Mouse (Mus musculus) monocyte, adult 2 months (primary cell): ENCODE measurements around the gene Mal.
"Not testable (repeated sequence)": the region's sequence is repeated elsewhere in the genome, so short reads cannot be mapped to it uniquely, and the experiment has no call there.

ENCODE experiments used
- DNase-seq, 2 experiments: peaks; one replicate each; pipeline ENCODE4 v3.0.0; 2022; ENCODE audit warnings: low spot score in 2 of 2, low read depth in 1 of 2

Mal gene

DNA sequence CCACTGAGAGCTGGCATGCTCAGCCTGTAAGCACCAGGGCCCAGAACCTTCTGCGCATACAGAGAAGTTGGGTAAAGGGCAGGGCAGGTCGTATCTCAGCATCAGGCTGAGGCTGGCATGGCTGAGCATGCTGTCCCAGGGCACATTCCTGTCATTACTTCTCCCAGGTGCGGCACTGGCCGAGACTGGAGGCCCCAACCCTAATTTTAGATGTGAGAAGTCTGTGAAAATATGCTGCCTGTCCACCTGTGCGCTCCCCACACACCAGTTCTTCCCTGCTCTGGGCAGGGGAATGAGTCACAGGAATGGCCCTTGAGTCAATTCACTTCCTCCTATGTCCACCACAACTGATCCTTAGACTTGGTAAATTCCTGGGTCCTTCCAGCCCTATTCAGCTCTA lies 30.8 kb downstream of the Mal start:
- DNase-seq, result no peak

DNA sequence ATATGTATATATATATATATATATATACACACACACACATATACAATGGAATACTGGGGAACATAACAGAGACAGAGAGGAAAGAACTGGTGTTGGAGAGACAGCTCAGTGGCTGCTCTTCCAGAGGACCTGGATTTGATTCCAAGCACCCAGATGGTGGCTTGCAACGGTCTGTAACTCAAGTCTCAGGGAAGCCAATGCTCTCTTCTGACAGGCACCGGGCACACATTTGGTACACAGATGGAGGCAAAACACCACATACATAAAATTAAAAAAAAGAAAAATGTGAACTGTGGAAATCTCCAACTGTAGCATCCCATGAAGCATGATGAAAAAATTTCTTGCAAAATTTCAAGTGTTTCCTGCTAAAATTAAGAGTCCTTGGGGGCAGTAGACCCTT lies 31.7 kb downstream of the Mal start:
- no peak for DNase-seq

DNA sequence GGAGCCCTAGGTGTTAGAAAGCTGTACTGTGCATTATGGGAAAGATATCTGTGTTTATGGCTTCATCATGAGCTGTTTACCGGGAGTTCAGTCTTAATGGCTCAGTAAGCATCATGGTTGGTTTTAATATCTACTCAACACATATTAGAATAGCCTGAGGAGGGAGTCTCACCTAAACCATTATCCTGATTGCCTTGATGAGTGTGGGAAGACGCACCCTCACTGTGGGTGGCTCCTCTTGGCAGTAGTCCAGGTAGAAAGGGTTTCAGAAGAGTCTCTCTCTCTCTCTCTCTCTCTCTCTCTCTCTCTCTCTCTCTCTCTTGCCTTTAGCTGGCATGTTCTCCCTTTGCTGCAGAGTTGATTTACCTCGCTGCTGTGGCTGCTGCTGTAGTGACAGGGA lies 34.4 kb downstream of the Mal start:
- no peak for DNase-seq

DNA sequence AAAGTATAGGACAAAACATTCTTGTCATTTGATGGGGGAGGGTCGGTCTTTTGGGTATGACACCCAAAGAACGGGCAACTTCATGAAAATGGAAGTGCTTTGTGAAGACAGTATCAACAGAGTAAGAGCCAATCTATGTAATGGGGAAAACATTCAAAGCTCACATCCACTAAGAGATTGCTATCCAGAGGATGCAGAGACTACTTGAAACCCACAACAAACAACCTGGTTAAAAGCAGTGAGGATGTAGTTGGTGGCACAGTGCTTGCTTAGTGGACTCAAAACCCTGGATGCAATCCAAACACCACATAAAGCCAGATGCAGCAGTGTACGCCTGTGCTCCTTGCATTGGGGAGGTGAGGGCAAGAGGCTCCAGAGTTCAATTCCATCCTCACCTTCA lies 37.2 kb downstream of the Mal start:
- DNase-seq, result no peak

DNA sequence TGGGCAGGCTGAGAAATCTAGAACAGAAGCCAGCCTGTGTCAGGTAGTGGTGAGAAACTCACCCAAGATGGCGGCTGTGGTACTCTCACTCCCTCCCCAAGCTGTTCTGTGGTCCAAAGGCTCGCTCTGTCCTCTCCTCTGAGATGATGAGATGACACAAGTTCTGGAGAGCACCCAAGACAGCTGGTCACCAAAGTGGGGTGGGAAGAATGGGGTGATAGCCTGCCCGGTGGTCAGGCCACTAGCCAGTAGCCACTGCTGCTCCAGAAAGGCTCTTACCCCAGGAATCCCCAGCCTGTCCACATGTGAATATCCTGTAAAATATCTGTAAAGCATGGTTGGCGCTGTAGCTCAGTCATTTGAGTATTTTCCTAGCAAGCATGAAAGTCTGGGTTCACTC lies 44.2 kb downstream of the Mal start:
- no peak for DNase-seq

DNA sequence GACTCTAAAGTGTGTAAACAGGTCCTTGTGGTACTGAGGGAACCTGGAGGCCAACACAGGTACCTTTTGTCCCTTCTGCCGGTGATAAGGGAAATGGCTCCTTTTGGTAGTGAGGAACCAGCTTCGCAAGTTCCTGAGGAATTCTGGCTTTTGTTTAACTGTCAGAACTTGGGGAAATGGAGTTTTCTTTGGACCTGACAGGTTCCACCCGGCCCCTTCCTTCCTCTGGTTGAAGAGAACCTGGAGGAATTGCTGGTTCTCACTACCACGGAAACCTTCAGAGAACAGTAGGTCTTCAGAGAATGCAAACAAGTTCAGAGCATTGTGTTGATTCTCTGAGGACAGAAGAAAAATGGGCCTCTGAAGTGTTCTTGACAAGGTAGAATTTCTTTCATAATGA lies 45.1 kb downstream of the Mal start:
- DNase-seq, result no peak

DNA sequence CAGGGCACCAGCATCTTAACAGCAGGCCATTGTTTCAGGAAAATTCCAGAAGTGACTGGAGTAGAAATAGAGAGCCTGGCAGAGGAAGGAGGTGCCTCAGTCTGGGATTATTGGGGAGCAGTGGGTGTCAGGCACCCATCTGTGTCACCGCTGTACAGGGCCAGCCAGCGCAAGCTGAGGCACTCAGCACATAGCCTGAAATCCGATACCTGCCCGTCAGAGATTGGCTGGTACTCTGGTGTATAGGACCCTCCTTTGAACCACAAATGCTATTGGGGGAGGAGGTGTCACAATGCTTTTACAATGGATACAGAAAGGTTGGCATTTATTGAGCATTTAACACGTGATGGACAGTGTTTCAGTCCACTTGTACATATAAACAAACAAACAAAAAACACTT lies 47.5 kb downstream of the Mal start:
- no peak for DNase-seq

DNA sequence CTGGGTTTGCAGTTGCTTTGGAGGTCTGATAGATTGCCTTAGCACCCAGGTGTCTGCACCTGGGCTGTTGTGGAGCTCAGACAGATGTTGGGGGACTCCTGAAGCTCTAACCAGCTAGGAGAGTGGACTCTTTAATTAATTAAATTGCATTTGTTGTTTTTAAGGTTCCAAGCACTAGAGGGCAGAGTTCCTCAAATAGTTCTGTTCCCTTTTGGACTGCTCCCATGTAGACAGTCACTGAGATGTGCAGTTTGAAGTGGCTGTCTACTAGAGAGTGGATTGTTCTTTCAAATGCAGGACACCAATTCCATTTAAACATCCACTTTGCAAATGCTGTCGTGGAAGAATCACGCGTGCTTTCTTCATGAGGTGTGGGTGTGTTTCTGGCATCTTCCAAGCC lies 48.3 kb downstream of the Mal start:
- no peak for DNase-seq

DNA sequence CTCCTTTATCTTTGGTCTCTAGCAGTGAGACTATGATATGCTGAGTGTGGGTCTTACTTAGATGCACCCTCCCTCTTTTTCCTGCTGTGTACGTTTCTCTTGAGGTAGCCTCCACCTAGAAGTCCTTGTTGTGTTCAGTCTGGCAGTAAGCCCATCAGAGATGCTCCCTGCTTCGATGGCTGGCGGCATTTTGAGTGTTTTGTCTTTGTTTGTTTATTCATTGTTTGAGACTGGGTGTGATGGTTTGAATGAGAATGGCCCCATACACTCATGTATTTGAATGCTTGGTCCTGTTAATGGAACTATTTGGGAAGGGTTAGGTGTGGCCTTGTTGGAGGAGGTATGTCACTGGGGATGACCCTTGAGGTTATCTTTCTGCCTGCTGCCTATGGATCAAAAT lies 51.3 kb downstream of the Mal start:
- no peak for DNase-seq

DNA sequence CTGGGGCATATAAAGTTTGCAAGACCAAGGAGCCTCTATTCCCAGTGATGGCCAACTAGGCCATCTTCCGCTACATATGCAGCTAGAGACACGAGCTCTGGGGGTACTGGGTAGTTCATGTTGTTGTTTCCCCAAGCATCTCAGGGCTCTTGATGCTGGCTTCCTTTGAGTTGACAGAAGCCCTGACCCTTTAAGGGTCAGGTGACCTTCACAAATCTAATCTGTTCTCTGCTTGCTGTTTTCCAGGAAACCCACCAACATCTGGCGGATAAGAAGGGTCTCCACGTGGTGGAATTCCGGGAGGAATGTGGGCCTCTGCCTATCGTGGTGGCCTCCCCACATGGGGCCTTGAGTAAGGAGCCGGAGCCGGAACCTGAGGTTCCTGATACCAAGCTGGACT lies 53.1 kb downstream of the Mal start:
- DNase-seq, result not testable (repeated sequence)

DNA sequence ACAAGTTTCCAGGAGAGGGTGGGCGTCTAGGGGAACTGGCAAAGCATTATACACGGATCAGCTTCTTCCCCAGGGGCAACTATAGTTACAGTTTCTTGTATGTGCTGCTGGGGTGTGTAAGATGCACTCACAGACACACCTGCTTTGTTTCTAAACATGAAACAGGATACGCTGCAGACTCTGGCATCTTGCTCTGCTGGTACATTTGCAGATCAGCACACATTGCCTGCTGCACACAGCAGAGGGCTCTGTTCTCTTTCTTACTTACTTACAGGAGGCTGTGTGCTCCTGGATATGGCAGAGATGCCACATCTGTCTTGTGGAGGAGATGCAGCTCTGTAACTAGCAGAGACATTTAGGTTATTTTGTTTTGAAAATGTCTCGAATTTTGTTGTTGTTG lies 65.7 kb downstream of the Mal start:
- no peak for DNase-seq

DNA sequence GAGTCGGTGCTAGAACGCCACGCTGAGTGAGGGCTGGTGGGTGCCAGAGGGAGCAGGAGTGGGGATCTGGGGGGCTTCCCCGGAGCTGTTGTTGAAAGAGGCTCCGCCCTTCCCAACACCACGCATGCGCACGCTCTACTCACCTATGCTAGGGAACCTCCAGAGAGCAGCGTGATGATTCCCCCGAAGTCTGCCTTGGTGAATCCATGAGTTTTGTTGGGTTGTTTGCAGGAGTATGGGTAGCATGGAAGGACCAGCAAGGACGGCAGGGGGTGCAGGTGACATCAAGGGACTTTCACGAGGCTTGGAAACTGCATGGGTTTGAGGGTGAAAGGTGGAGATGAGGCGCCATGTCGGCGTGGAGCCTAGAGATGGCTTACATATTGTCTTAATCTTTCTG lies 66.3 kb downstream of the Mal start:
- DNase-seq, result no peak

DNA sequence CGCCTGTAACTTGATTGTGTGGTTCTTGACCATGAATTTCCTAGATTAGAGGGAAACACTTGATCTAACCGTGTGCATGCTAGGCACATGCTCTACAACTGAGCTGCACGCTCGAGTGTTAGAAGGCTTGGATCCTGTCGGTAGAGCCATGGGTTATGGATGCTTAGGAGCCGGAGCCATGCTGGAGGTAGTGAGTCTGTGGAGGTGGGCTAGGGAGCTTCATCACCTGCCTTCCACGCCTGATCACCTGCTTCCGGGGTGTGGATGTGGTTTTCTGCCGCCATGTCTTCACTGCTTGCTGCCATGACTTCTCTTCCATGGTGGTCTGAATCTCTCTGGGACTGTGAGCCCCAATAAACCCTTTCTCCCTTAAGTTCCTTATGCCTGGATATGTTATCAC lies 67.6 kb downstream of the Mal start:
- no peak for DNase-seq

DNA sequence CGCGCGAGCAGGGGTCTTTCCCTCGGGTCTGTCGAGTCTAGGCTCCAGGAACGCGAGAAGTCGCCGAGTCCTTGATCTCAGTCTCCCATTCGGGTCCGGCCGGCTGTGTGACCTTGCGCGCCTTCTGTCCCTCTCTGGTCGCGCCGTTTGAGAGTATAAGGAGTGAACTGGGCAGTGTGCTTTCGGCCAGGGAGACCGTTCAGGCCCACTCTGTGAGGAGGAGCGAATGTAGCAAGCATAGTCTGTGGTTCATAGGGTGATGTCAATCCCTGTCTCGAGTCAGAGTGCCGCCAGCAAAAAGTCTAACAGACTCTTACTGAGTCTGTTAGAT lies 69.0 kb downstream of the Mal start:
- DNase-seq, result no peak

DNA sequence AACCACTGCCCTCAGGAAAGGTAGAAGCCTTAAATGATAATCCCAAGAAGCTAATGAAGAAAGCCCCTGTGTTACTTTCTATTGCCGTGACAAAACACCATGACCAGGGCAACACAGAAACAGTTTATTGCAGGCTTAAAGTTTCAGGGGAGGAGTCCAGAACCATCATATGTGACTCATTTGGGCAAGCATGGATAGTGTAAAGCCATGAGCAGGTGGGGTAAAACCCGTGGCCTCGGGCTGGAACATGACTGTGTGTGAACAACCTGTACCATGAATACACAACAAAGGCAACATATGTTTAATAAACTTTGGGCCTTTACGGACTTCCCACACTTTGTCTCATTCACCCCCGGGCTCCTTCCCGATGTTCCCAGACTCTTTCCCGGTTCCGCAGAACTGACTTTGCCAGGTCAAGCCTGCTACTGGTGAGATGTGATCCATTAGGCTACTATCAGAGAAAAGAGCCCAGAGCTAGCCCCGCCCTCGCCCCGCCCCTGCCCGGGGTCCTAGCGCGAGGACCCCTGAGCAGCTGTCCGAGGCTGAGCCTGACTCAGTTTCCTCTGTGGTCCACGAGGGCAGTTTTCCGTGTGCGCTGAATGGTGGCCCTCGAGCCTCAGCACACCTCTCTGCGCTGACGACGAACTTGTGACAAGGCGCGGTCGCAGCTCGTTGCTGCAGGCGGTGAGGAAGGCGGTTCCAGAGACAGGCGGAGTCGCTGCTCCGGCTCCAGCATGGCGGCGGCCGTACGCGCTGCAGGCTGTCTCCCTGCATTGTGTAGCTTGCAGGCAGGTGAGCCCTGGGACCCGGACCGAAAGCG lies 69.6 kb downstream of the Mal start, which contains the start of the genes Zfp661 and Mrps5:
Gene Zfp661 (minus strand): TSS at position 401 of the 820 bp plus-strand sequence.
Gene Mrps5 (plus strand): TSS at position 529 of the 820 bp plus-strand sequence.
- peak; percentile 59 to 75 for DNase-seq

DNA sequence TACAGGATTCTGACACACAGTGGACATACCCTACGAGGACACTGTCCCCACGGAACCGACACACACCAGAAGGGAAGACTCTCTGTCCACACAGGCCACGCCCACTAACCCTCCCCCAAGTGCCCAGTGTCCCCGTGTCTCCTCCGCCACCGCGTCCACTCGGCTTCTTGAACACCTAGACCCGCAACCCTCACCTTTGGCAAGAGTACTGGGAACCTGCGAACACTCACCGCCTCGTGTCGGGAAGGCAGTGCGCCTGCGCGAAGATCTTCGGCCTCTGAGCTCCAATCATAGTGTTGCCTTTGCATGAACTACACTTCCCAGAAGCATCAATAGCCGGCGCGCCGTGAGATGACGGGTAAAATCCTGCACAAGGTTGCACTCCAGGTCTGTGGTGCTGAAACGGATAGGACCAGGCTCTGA lies 72.0 kb downstream of the Mal start:
- peak; percentile 57 to 79 for DNase-seq
